Mouse (Mus musculus): ENCODE measurements around the gene Knstrn.

The Knstrn gene

GRCm38 (mm10) chr2:118861454-118862339 is 47.9 kb downstream of the Knstrn start, which contains the start of gene Ivd:
Ivd (plus strand) TSS chr2:118861954.
- DNase-seq (ENCODE audit: low spot score in 2 of 2): peak; percentile 74 to 91

GRCm38 (mm10) chr2:118862340-118862675 is 48.5 kb downstream of the Knstrn start:
- DNase-seq (ENCODE audit: low spot score in 2 of 2): no peak

GRCm38 (mm10) chr2:118870601-118871000 is 56.8 kb downstream of the Knstrn start:
- no peak for DNase-seq (ENCODE audit: low spot score in 2 of 2)

GRCm38 (mm10) chr2:118871032-118871431 is 57.2 kb downstream of the Knstrn start:
- no peak for DNase-seq (ENCODE audit: low spot score in 2 of 2)

- no peak for DNase-seq (ENCODE audit: low spot score in 2 of 2)
Measured at GRCm38 (mm10) chr2:118873018-118873417, 59.2 kb downstream of the Knstrn start.

- no peak for DNase-seq (ENCODE audit: low spot score in 2 of 2)
Measured at GRCm38 (mm10) chr2:118873890-118874430, 60.2 kb downstream of the Knstrn start.

GRCm38 (mm10) chr2:118875316-118875715 is 61.5 kb downstream of the Knstrn start:
- no peak for DNase-seq (ENCODE audit: low spot score in 2 of 2)

- DNase-seq (ENCODE audit: low spot score in 2 of 2): no peak
Measured at GRCm38 (mm10) chr2:118876453-118876852, 62.6 kb downstream of the Knstrn start.

- DNase-seq (ENCODE audit: low spot score in 2 of 2): no peak
Measured at GRCm38 (mm10) chr2:118881019-118881418, 67.2 kb downstream of the Knstrn start.

GRCm38 (mm10) chr2:118881956-118882355 is 68.2 kb downstream of the Knstrn start:
- no peak for DNase-seq (ENCODE audit: low spot score in 2 of 2)

GRCm38 (mm10) chr2:118882840-118883679 is 69.3 kb downstream of the Knstrn start:
- peak; percentile 72 to 87 for DNase-seq (ENCODE audit: low spot score in 2 of 2)

- DNase-seq (ENCODE audit: low spot score in 2 of 2): no peak
Measured at GRCm38 (mm10) chr2:118887440-118887839, 73.6 kb downstream of the Knstrn start.

- no peak for DNase-seq (ENCODE audit: low spot score in 2 of 2)
Measured at GRCm38 (mm10) chr2:118887845-118888548, 74.2 kb downstream of the Knstrn start.

- DNase-seq (ENCODE audit: low spot score in 2 of 2): no peak
Measured at GRCm38 (mm10) chr2:118891173-118891572, 77.4 kb downstream of the Knstrn start.

GRCm38 (mm10) chr2:118895990-118896913 is 82.4 kb downstream of the Knstrn start:
- peak in 1 of 2 experiments; percentile 36 for DNase-seq (ENCODE audit: low spot score in 2 of 2)

- DNase-seq (ENCODE audit: low spot score in 2 of 2): no peak
Measured at GRCm38 (mm10) chr2:118896914-118897291, 83.1 kb downstream of the Knstrn start.

GRCm38 (mm10) chr2:118897392-118897791 is 83.6 kb downstream of the Knstrn start:
- no peak for DNase-seq (ENCODE audit: low spot score in 2 of 2)

GRCm38 (mm10) chr2:118897808-118898207 is 84.0 kb downstream of the Knstrn start:
- DNase-seq (ENCODE audit: low spot score in 2 of 2): no peak

- no peak for DNase-seq (ENCODE audit: low spot score in 2 of 2)
Measured at GRCm38 (mm10) chr2:118898771-118899170, 85.0 kb downstream of the Knstrn start.

GRCm38 (mm10) chr2:118899306-118899705 is 85.5 kb downstream of the Knstrn start:
- DNase-seq (ENCODE audit: low spot score in 2 of 2): no peak
